Mouse (Mus musculus): ENCODE data around the gene Hist2h2be. TPM values are rescaled to one million over a fixed set of nuclear protein-coding genes. Genes with fewer than 3 reads are reported as not detected.
A peak's percentile ranks its signal among the peaks of the same experiment; 100 is the strongest.
"Not testable (repeated sequence)": the region's sequence is repeated elsewhere in the genome, so short reads cannot be mapped to it uniquely, and the experiment has no call there.

Gene Hist2h2be
- polyA plus RNA-seq, 1 experiment, result 0.14 TPM

DNA sequence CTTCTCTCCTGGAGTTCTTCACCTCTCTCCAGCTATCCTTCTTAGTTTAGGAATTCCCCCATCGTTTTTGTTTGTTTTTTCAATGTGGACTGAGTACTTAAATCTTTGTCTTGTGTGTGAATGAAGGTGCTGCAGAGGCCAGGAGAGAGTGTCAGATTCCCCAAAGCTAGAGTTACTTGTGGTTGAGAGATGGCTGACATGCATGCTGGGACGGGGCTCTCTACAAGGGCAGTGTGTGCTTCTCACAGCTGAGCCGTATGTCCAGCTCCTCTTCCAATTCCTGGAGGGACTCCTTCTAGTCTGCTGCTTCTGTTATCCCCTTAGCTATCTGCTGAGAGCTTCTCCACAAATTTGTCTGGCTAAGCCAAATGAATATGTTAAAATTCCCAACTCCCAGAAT is 14.9 kb downstream of the Hist2h2be start:
- no peak for TF ChIP-seq GATA1 (IDR thresholded peaks at IDR 0.05; ENCODE audit: low read length)
- TF ChIP-seq TAL1 (IDR thresholded peaks at IDR 0.05; ENCODE audit: low read length), result no peak
- peaks cover 49% of the 10 kb centered on the region for H3K4me1 ChIP-seq (ENCODE audit: control insufficient read depth)
- H3K9me3 ChIP-seq (ENCODE audit: control insufficient read depth, low read length), result no peaks in the 10 kb centered on the region
- peak overlapping the region; percentile 65 for H3K4me3 ChIP-seq (replicated peaks)
- H3K36me3 ChIP-seq (ENCODE audit: control insufficient read depth), result peaks cover 2% of the 10 kb centered on the region; the same call in 1 of the 2 replicates
- no peaks in the 10 kb centered on the region for H3K27me3 ChIP-seq (ENCODE audit: control insufficient read depth)

DNA sequence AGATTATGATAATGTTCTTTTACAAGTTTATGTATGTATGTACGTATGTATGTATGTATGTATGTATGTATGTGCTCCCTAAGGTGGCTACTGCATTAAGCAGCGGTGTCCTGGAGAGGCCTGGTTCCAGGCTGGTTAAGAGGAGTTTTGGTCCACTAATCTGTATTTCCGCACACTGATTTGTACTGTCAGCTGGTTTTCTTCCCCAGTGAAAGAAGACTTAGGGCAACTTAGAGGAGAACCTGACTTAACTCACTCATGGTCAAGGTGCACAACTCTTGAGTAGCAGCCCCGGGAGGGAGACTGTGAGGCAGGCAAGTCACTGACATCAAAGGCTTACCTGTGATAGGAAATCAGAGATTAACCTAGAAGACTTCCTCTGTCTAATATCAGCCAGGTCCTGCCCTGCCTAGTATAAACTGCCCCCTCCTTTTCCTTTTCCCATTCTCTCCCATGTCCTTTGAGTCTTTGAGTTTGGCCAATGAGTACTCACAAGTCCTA is 16.0 kb downstream of the Hist2h2be start:
- TF ChIP-seq GATA1 (IDR thresholded peaks at IDR 0.05; ENCODE audit: low read length), result no peak
- TF ChIP-seq TAL1 (IDR thresholded peaks at IDR 0.05; ENCODE audit: low read length), result no peak
- Histone ChIP-seq H3K9me3 (ENCODE audit: control insufficient read depth, low read length) (no peaks in the 10 kb centered on the region), H3K27me3 (ENCODE audit: control insufficient read depth) (no peaks in the 10 kb centered on the region), H3K36me3 (ENCODE audit: control insufficient read depth) (peaks cover 8% of the 10 kb centered on the region), H3K4me1 (ENCODE audit: control insufficient read depth) (peaks cover 52% of the 10 kb centered on the region), H3K4me3 (replicated peaks) (peak overlapping the region; percentile 65)

DNA sequence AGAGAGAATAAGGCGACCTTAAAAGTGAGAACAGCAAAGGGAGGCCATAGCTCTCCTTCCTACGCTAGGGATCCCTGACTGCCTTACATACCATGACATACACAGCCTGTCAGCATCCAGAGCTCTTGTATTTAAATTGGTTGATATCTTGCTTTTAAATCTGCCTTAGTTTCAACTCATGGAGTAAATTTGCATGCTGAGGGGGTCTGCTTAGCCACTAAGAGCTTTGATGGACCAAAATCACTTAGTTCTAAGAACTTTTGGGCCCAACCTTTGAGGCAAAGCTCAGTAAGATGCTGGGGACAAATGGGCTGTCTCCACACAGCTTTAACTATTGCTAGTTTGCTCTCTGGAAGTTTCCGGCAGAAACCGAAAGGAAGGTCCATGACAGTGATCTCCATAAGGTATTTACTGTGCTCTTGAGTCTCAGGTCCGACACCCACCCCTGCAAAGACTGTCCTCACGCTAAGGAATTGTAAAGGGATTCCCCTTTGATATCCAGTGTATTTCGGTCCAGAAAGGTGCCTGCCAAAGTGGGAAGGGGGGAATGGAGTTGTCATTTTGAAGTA is 16.5 kb downstream of the Hist2h2be start:
- H3K4me3 ChIP-seq (replicated peaks), result peak overlapping the region; percentile 65
- TF ChIP-seq TAL1 (IDR thresholded peaks at IDR 0.05; ENCODE audit: low read length) (no peak), GATA1 (IDR thresholded peaks at IDR 0.05; ENCODE audit: low read length) (no peak)
- H3K36me3 ChIP-seq (ENCODE audit: control insufficient read depth), result peaks cover 12% of the 10 kb centered on the region

GRCm38 (mm10) chr3:96237904-96238511 is 17.1 kb downstream of the Hist2h2be start:
- no peaks in the 10 kb centered on the region for H3K9me3 ChIP-seq (ENCODE audit: control insufficient read depth, low read length)
- peaks cover 56% of the 10 kb centered on the region for H3K4me1 ChIP-seq (ENCODE audit: control insufficient read depth)
- TF ChIP-seq GATA1 (IDR thresholded peaks at IDR 0.05; ENCODE audit: low read length) (no peak), TAL1 (IDR thresholded peaks at IDR 0.05; ENCODE audit: low read length) (no peak)

More for the DNA sequence above, 16.5 kb downstream of the Hist2h2be start:
- H3K4me1 ChIP-seq (ENCODE audit: control insufficient read depth), result peaks cover 52% of the 10 kb centered on the region
- H3K27me3 ChIP-seq (ENCODE audit: control insufficient read depth), result no peaks in the 10 kb centered on the region
- H3K9me3 ChIP-seq (ENCODE audit: control insufficient read depth, low read length), result no peaks in the 10 kb centered on the region

GRCm38 (mm10) chr3:96238954-96239793 is 18.3 kb downstream of the Hist2h2be start, which contains the start of gene Hist2h3c2:
Gene Hist2h3c2, minus strand, starts transcription at chr3:96239127.
- H3K9me3 ChIP-seq (ENCODE audit: control insufficient read depth, low read length); H3K27me3 ChIP-seq (ENCODE audit: control insufficient read depth): not testable (repeated sequence)
- Histone ChIP-seq H3K4me1 (ENCODE audit: control insufficient read depth) (peaks cover 66% of the 10 kb centered on the region), H3K4me3 (replicated peaks) (peak within 1 kb of the TSS; percentile 65), H3K36me3 (ENCODE audit: control insufficient read depth) (peaks cover 18% of the 10 kb centered on the region)

More at GRCm38 (mm10) chr3:96237904-96238511, 17.1 kb downstream of the Hist2h2be start:
- Histone ChIP-seq H3K27me3 (ENCODE audit: control insufficient read depth) (no peaks in the 10 kb centered on the region), H3K36me3 (ENCODE audit: control insufficient read depth) (peaks cover 13% of the 10 kb centered on the region), H3K4me3 (replicated peaks) (peak overlapping the region; percentile 65)

GRCm38 (mm10) chr3:96239949-96240798 is 19.3 kb downstream of the Hist2h2be start, which contains the start of gene Hist2h2aa2:
Gene Hist2h2aa2, minus strand, starts transcription at chr3:96240276.
- H3K4me3 ChIP-seq (replicated peaks), result peak within 1 kb of the TSS; percentile 60
- H3K4me1 ChIP-seq (ENCODE audit: control insufficient read depth), result peaks cover 74% of the 10 kb centered on the region
- H3K27me3 ChIP-seq (ENCODE audit: control insufficient read depth); H3K9me3 ChIP-seq (ENCODE audit: control insufficient read depth, low read length): not testable (repeated sequence)
- peaks cover 20% of the 10 kb centered on the region for H3K36me3 ChIP-seq (ENCODE audit: control insufficient read depth)

GRCm38 (mm10) chr3:96240799-96241197 is 19.9 kb downstream of the Hist2h2be start:
- peaks cover 69% of the 10 kb centered on the region for H3K4me1 ChIP-seq (ENCODE audit: control insufficient read depth)

DNA sequence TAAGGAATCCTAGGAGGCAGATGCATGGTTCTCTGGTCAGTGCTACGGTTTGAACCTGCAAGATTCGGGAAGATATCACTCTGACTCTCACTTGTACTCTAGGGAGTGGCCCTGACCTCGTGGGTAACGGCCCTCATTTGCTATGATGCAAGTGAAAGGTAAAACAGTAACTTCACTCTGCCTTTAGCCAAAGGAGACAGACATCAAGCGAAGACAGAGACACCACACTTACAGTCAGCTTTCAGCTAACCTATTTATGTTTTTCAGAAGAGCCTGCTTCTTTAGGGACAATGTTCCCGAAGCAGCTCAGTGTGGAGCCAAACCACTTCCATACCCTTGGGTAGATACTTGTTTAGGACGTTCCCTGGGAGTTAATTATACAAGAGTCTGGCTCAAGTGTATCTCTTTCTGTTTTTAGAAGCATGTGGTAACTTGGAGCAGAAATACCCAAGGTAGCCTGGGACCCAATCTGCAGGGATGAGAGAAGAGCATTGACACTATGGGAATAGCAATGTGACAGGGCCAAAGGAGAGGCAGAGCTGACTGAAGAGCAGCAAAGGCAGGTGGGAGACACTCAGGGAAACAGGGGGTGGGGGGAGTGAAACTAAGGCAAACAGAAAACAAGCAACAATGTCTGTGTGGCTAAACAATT is 23.1 kb downstream of the Hist2h2be start:
- peak overlapping the region; percentile 74 for H3K4me3 ChIP-seq (replicated peaks)
- H3K4me1 ChIP-seq (ENCODE audit: control insufficient read depth), result peaks cover 54% of the 10 kb centered on the region
- TF ChIP-seq GATA1 (IDR thresholded peaks at IDR 0.05; ENCODE audit: low read length) (no peak), TAL1 (IDR thresholded peaks at IDR 0.05; ENCODE audit: low read length) (no peak)

More at GRCm38 (mm10) chr3:96240799-96241197, 19.9 kb downstream of the Hist2h2be start:
- H3K27me3 ChIP-seq (ENCODE audit: control insufficient read depth), result no peaks in the 10 kb centered on the region
- TF ChIP-seq GATA1 (IDR thresholded peaks at IDR 0.05; ENCODE audit: low read length) (no peak), TAL1 (IDR thresholded peaks at IDR 0.05; ENCODE audit: low read length) (no peak)
- H3K36me3 ChIP-seq (ENCODE audit: control insufficient read depth), result peaks cover 17% of the 10 kb centered on the region
- H3K9me3 ChIP-seq (ENCODE audit: control insufficient read depth, low read length), result no peaks in the 10 kb centered on the region
- peak overlapping the region; percentile 59 for H3K4me3 ChIP-seq (replicated peaks)

GRCm38 (mm10) chr3:96245003-96245886 is 24.3 kb downstream of the Hist2h2be start, which contains the start of gene Hist2h2aa1:
Gene Hist2h2aa1, plus strand, starts transcription at chr3:96245497.
- Histone ChIP-seq H3K4me1 (ENCODE audit: control insufficient read depth) (peaks cover 66% of the 10 kb centered on the region), H3K36me3 (ENCODE audit: control insufficient read depth) (peaks cover 22% of the 10 kb centered on the region)
- not testable (repeated sequence) for H3K27me3 ChIP-seq (ENCODE audit: control insufficient read depth)

More for the DNA sequence above, 23.1 kb downstream of the Hist2h2be start:
- Histone ChIP-seq H3K27me3 (ENCODE audit: control insufficient read depth) (no peaks in the 10 kb centered on the region), H3K36me3 (ENCODE audit: control insufficient read depth) (peaks cover 18% of the 10 kb centered on the region), H3K9me3 (ENCODE audit: control insufficient read depth, low read length) (no peaks in the 10 kb centered on the region)

GRCm38 (mm10) chr3:96246018-96246417 is 25.1 kb downstream of the Hist2h2be start:
- H3K9me3 ChIP-seq (ENCODE audit: control insufficient read depth, low read length); H3K27me3 ChIP-seq (ENCODE audit: control insufficient read depth): not testable (repeated sequence)
- Histone ChIP-seq H3K4me3 (replicated peaks) (peak overlapping the region; percentile 49), H3K4me1 (ENCODE audit: control insufficient read depth) (peaks cover 67% of the 10 kb centered on the region), H3K36me3 (ENCODE audit: control insufficient read depth) (peaks cover 22% of the 10 kb centered on the region)

More at GRCm38 (mm10) chr3:96245003-96245886, 24.3 kb downstream of the Hist2h2be start, which contains the start of gene Hist2h2aa1:
- H3K4me3 ChIP-seq (replicated peaks), result peak within 1 kb of the TSS; percentile 74
- H3K9me3 ChIP-seq (ENCODE audit: control insufficient read depth, low read length), result not testable (repeated sequence)

DNA sequence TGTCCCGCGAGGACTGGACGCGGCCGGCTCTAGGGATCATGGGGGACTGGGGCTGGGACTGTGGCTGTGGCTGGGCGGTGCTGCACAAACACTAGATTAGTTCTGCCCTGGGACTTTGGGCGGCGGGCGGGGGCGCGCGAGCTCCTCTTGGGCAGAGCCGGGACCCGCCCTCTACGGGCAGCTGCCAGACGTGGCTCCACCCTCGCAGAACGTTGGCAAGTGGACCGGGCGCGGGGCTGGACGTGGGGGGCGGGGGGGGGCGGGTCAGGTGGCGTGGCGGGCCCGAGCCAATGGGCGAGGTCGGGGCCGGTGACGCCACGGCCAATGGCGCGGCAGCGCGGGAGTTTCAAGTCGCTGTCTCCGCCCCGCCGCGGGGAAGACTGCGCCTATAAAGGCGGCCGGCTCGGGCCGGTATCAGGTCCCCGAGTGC is 25.5 kb downstream of the Hist2h2be start, which contains the start of gene Hist2h3c1:
TSS of gene Hist2h3c1 (plus strand) at position 259 of the 430 bp plus-strand sequence.
- H3K9me3 ChIP-seq (ENCODE audit: control insufficient read depth, low read length); H3K27me3 ChIP-seq (ENCODE audit: control insufficient read depth): not testable (repeated sequence)
- Histone ChIP-seq H3K4me1 (ENCODE audit: control insufficient read depth) (peaks cover 66% of the 10 kb centered on the region), H3K4me3 (replicated peaks) (peak within 1 kb of the TSS; percentile 76), H3K36me3 (ENCODE audit: control insufficient read depth) (peaks cover 20% of the 10 kb centered on the region)
